ENCODE assay signal across 12 mouse cellular contexts in the genomic region with DNA sequence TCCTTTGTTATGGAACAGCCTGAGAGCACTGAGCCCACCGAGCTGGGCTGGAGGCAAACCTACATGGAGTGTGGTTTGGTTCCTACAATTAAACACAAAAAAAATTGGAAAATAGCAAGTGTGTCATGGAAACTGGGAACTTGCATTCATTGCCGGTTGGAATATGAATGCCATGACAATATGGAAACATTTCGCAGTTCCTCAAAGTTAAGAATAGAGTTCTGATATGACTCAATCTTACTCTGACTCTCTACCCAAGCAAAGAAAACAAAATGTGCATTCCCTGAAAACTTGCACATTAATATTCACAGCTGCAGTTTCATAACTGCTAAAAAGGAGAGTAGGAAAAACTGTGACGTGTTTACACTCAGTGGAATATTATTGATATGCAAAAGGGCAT. TPM values are rescaled to one million over a fixed set of nuclear protein-coding genes. Genes with fewer than 3 reads are reported as not detected.
"Had no signal": no experiment of that assay in that cellular context is flagged by ENCODE, and none has a peak within 500 bp of the region (broad histone marks: within the 10 kb centered on the region; RNA-seq: fewer than 3 reads in every experiment).

No protein-coding gene starts in this region.

- DNase-seq: kidney, adult 18-20 months; kidney, postnatal 10 days; kidney, postnatal 4 days; liver, embryonic 13.5 days; liver, postnatal 0 days; lung, postnatal 36 days; right cerebral cortex, postnatal 14 days had no signal

RNA-seq across cellular contexts. Expression of gene Ccl24, which starts 9.5 kb away (rescaled TPM):
- total RNA-seq: left cerebral cortex, postnatal 14 days; monocyte, adult 5-6 weeks had no signal

RNA-seq across cellular contexts. Expression of gene Ccl26, which starts 19.0 kb away (rescaled TPM):
- total RNA-seq: layer of hippocampus, adult 8-10 months; layer of hippocampus, postnatal 14 days; left cerebral cortex, adult 18-20 months; left cerebral cortex, postnatal 14 days; monocyte, adult 5-6 weeks had no signal
